Mouse (Mus musculus) midbrain, embryonic 15.5 days (tissue): ENCODE measurements around the gene Tmtc1. TPM values are rescaled to one million over a fixed set of nuclear protein-coding genes. Genes with fewer than 3 reads are reported as not detected.

Source experiments
- ATAC-seq: fragments of 200-750 bp; cut with Nextera tagmentation; replicated peaks from 2 replicates; pipeline ENCODE4 v1.8.0; 2017; ENCODE audit warnings: moderate TSS enrichment
- H3K27ac ChIP-seq: fragments of 300-500 bp; sonication (generic); 2 replicates; pipeline ENCODE4 v1.5.1; 2015; ENCODE audit warnings: mild to moderate bottlenecking, inconsistent platforms
- H3K27me3 ChIP-seq: fragments of 300-500 bp; sonication (generic); replicated peaks from 2 replicates; pipeline ENCODE4 v1.6.1; 2015; ENCODE audit warnings: inconsistent platforms
- H3K36me3 ChIP-seq: fragments of 300-500 bp; sonication (generic); replicated peaks from 2 replicates; pipeline ENCODE4 v1.6.1; 2015; ENCODE audit warnings: inconsistent platforms
- H3K4me1 ChIP-seq: fragments of 300-500 bp; sonication (generic); 2 replicates; pipeline ENCODE4 v1.6.1; 2015; ENCODE audit warnings: inconsistent platforms
- H3K4me2 ChIP-seq: fragments of 300-500 bp; sonication (generic); 2 replicates; pipeline ENCODE4 v1.6.1; 2015; ENCODE audit warnings: inconsistent platforms, mild to moderate bottlenecking, moderate library complexity
- H3K4me3 ChIP-seq: fragments of 300-500 bp; sonication (generic); 2 replicates; pipeline ENCODE4 v1.5.1; 2015; ENCODE audit warnings: mild to moderate bottlenecking, inconsistent platforms
- H3K9ac ChIP-seq: fragments of 300-500 bp; sonication (generic); 2 replicates; pipeline ENCODE4 v1.6.1; 2015; ENCODE audit warnings: mild to moderate bottlenecking, inconsistent platforms
- H3K9me3 ChIP-seq: fragments of 300-500 bp; sonication (generic); 2 replicates; pipeline ENCODE4 v1.6.1; 2016; ENCODE audit warnings: inconsistent platforms
- WGBS: fragments of 180-500 bp; shearing (Covaris S2); methylation state at CpG from one replicate; pipeline ENCODE4 v1.1.7; 2015; ENCODE audit warnings: mixed read lengths; 5-methylcytosine and 5-hydroxymethylcytosine counted together
- polyA plus RNA-seq: library from polyadenylated mRNA; unstranded; fragments of >200 nt; fragmentation: Nextera tagmentation; extraction: Ambion mirVana; gene quantifications from 2 replicates; pipeline ENCODE4 v1.2.1, GENCODE M21; 2015

Tmtc1 gene
- polyA plus RNA-seq = 2.1 and 2.3 TPM in 2 replicates

DNA sequence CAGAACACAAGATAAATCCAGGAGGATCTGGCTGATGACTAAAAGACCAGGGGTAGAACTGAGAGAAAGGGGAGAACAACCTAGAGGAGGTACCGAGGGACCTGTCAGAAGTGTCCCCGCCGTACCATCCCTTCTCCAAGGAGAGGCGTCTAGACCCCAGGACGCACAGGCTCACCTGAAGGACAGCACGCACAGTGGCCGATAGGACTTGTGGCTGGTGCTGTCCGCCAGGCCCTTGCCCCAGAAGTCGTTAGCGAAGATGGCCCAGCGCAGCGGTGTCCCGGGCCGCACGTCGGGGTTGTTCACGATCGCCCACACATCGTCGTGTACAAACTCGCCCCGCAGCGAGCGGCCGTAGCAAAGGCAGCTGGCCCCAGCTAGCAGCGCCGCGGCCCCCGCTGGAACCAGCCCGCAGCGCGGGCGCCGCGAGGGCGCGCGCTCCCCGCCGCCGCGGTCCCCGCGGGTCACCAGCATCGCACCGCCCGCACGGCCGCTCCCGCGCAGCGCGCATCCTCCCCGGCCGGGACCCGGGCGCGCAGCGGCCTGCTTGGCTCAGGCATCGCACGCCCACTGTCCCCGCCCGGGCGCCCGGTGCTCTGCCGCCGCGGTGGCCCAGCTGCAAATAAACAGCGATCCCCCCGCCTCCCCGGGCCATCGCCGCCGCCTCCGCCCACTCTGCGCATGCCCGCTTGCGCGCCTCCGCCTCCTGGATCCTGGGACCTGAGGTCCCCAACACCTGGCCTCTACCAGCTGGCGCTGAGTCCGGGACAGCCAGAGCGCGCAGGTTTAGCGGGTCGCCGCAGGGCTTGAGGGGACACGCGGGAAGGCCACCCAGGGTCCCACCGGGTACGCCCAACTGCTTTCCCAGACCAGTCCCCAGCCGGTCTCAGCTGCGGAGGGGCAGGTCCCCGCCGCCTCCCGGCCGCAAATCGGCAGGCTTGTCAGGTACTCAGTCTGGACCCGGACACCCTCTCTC lies at the start of gene Tmtc1:
TSS of gene Tmtc1 (minus strand) at position 664 of the 976 bp plus-strand sequence.
- Histone ChIP-seq H3K4me1 (peaks cover 30% of the 10 kb centered on the region), H3K9me3 (no peaks in the 10 kb centered on the region), H3K4me3 (peak within 1 kb of the TSS; percentile 76), H3K27me3 (peaks cover 17% of the 10 kb centered on the region; the same call in 1 of the 2 replicates), H3K9ac (peak within 1 kb of the TSS; percentile 62), H3K4me2 (peak within 1 kb of the TSS; percentile 83), H3K36me3 (no peaks in the 10 kb centered on the region), H3K27ac (peak within 1 kb of the TSS; percentile 76)
- WGBS = under 1% methylated on average over 97 of the region's 99 CpGs
- peak; percentile 86 for ATAC-seq

DNA sequence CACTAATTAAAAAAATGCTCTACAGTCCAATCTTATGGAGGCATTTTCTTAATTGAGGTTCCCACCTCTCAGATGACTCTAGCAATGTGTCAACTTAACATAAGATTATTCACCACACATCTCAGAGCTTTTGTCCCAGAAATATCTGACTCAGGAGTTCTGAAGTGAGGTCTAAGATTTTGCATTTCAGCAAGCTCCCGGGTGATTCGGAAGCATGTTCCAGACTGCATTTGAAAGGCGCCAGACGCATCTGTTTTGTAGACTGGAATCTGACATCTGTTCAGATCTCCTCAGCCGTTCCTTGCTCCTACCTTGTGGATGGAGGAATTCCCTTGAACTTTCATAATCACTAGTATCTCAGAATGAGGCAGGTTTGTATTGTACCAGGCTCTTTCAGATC lies 47.7 kb upstream of the Tmtc1 start:
- H3K9ac ChIP-seq = no peak overlapping the region
- H3K4me1 ChIP-seq = no peaks in the 10 kb centered on the region
- H3K4me2 ChIP-seq = no peak overlapping the region
- H3K4me3 ChIP-seq = no peak overlapping the region
- H3K9me3 ChIP-seq = no peaks in the 10 kb centered on the region
- 85% methylated on average over 5 of the region's 5 CpGs for WGBS
- no peaks in the 10 kb centered on the region for H3K36me3 ChIP-seq
- no peak overlapping the region for H3K27ac ChIP-seq
- no peaks in the 10 kb centered on the region for H3K27me3 ChIP-seq
- no peak for ATAC-seq

DNA sequence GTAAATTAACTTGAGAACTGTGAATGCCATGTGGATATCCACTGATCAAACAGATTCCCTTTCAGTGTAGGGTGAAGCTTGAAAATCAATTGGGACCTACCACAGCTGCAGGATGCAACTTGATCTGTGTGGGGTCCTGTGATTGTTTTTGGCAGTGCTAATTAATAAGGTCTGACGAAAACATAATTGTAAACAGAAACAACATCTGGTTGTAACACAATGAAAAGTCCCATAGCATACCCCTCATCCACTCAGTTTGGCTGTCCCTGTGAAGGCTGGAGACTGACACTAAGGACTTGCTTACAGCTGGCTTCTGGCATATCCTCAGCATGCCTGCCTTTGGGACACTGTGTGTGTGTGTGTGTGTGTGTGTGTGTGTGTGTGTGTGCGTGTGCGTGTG lies 42.6 kb upstream of the Tmtc1 start:
- WGBS = 83% methylated on average over 3 of the region's 3 CpGs

GRCm38 (mm10) chr6:148481894-148482293 lies 37.7 kb upstream of the Tmtc1 start:
- Histone ChIP-seq H3K4me3 (no peak overlapping the region), H3K27ac (no peak overlapping the region), H3K4me2 (no peak overlapping the region), H3K27me3 (no peaks in the 10 kb centered on the region), H3K36me3 (no peaks in the 10 kb centered on the region), H3K4me1 (no peaks in the 10 kb centered on the region), H3K9ac (no peak overlapping the region), H3K9me3 (no peaks in the 10 kb centered on the region)
- no peak for ATAC-seq

More for the DNA sequence above, 42.6 kb upstream of the Tmtc1 start:
- no peaks in the 10 kb centered on the region for H3K27me3 ChIP-seq
- H3K4me1 ChIP-seq = no peaks in the 10 kb centered on the region
- H3K36me3 ChIP-seq = no peaks in the 10 kb centered on the region
- no peak overlapping the region for H3K4me3 ChIP-seq
- no peak overlapping the region for H3K9ac ChIP-seq
- H3K27ac ChIP-seq = no peak overlapping the region
- no peak overlapping the region for H3K4me2 ChIP-seq
- H3K9me3 ChIP-seq = no peaks in the 10 kb centered on the region
- ATAC-seq = no peak

- Histone ChIP-seq H3K9me3 (no peaks in the 10 kb centered on the region), H3K27ac (no peak overlapping the region), H3K27me3 (no peaks in the 10 kb centered on the region), H3K4me3 (no peak overlapping the region), H3K4me2 (no peak overlapping the region), H3K4me1 (no peaks in the 10 kb centered on the region), H3K9ac (no peak overlapping the region), H3K36me3 (no peaks in the 10 kb centered on the region)
- ATAC-seq = 0 out of 2 replicates have a peak, but pooled peaks have one; percentile 37
- 52% methylated on average over 2 of the region's 2 CpGs for WGBS
Observed at GRCm38 (mm10) chr6:148479671-148480237, 35.6 kb upstream of the Tmtc1 start.

DNA sequence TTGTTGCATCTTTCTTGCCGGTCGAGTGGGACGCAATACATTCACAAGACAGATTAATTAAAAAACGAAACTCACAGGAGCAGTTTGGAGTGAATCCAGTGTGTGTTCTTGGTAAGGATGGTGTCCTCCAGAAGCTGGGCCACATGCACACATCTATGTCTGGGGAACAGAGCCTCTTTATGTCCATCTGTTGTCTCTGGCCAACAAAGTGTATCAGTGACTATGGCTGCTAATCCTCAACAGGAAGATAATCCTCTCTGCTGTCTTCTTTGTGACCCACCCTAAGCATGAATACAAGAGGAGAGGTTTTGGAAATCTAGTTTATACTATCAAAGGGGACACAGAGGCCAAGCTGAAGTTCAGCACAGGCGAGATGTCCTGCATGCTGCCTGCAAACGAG lies 34.2 kb upstream of the Tmtc1 start:
- no peak overlapping the region for H3K27ac ChIP-seq
- no peak overlapping the region for H3K4me3 ChIP-seq
- no peaks in the 10 kb centered on the region for H3K27me3 ChIP-seq
- H3K4me2 ChIP-seq = no peak overlapping the region
- H3K36me3 ChIP-seq = no peaks in the 10 kb centered on the region
- no peak for ATAC-seq
- 38% methylated on average over 6 of the region's 6 CpGs for WGBS
- H3K9me3 ChIP-seq = no peaks in the 10 kb centered on the region
- no peak overlapping the region for H3K9ac ChIP-seq
- H3K4me1 ChIP-seq = no peaks in the 10 kb centered on the region

GRCm38 (mm10) chr6:148472289-148472688 lies 28.1 kb upstream of the Tmtc1 start:
- Histone ChIP-seq H3K27ac (no peak overlapping the region), H3K4me2 (no peak overlapping the region), H3K9me3 (no peaks in the 10 kb centered on the region), H3K9ac (no peak overlapping the region), H3K36me3 (no peaks in the 10 kb centered on the region), H3K4me1 (no peaks in the 10 kb centered on the region), H3K27me3 (no peaks in the 10 kb centered on the region), H3K4me3 (no peak overlapping the region)
- ATAC-seq = no peak
- WGBS = 93% methylated on average over 3 of the region's 3 CpGs

GRCm38 (mm10) chr6:148467924-148468389 lies 23.8 kb upstream of the Tmtc1 start:
- Histone ChIP-seq H3K36me3 (no peaks in the 10 kb centered on the region), H3K9me3 (no peaks in the 10 kb centered on the region), H3K4me2 (no peak overlapping the region), H3K4me3 (no peak overlapping the region), H3K9ac (no peak overlapping the region), H3K27ac (no peak overlapping the region), H3K4me1 (no peaks in the 10 kb centered on the region), H3K27me3 (no peaks in the 10 kb centered on the region)
- peak; percentile 48; the same call in 1 of the 2 replicates for ATAC-seq
- 71% methylated on average over 2 of the region's 2 CpGs for WGBS

DNA sequence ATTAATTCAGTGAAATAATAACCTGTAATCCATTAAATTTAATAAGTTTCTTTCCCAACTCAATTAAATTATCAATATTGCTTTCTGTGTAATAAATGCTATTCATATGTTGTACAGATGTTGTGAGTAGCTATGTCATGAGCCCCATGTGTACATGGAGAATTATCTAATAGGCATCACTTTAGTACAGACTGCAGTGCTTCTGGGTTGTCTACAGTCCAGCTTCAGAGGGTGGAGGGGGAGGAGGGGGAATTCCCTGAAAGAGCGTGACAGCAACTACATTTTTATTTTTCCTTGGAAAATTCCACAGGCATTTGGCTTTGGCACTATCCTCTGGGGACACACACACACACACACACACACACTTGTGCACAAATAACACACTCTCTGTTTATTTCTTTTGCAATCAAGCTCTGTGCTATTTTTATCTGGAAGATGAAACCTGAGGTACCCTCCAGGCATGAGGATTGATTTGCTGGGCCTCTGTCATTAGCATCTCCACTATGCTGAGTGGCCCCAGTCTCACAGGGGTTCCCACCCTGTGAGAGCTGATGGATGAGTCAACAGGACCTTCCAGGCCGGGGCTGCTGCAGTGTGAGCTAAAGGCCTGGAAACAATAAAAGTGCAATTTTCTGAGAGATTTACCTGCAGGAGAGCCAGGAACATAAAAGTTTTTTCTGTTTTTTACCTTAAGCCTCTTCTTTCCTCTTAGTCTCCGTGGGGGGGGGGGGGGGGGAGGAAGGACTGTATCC lies 23.2 kb upstream of the Tmtc1 start:
- H3K9ac ChIP-seq = no peak overlapping the region
- no peak overlapping the region for H3K4me2 ChIP-seq
- no peak overlapping the region for H3K27ac ChIP-seq
- no peaks in the 10 kb centered on the region for H3K9me3 ChIP-seq
- WGBS = 36% methylated on average over 3 of the region's 3 CpGs
- no peak overlapping the region for H3K4me3 ChIP-seq
- H3K4me1 ChIP-seq = no peaks in the 10 kb centered on the region
- no peaks in the 10 kb centered on the region for H3K36me3 ChIP-seq
- H3K27me3 ChIP-seq = no peaks in the 10 kb centered on the region
- 0 out of 2 replicates have a peak, but pooled peaks have one; percentile 56 for ATAC-seq

- 77% methylated on average over 3 of the region's 3 CpGs for WGBS
- H3K27me3 ChIP-seq = no peaks in the 10 kb centered on the region
- no peaks in the 10 kb centered on the region; the same call in 1 of the 2 replicates for H3K4me1 ChIP-seq
- no peaks in the 10 kb centered on the region for H3K36me3 ChIP-seq
- ATAC-seq = no peak
- no peak overlapping the region for H3K9ac ChIP-seq
- no peak overlapping the region for H3K4me2 ChIP-seq
- H3K4me3 ChIP-seq = no peak overlapping the region
- no peaks in the 10 kb centered on the region for H3K9me3 ChIP-seq
- H3K27ac ChIP-seq = no peak overlapping the region
Observed at GRCm38 (mm10) chr6:148459636-148460035, 15.4 kb upstream of the Tmtc1 start.

- Histone ChIP-seq H3K4me1 (no peaks in the 10 kb centered on the region; the same call in 1 of the 2 replicates), H3K9ac (no peak overlapping the region), H3K4me3 (no peak overlapping the region), H3K27me3 (no peaks in the 10 kb centered on the region), H3K27ac (no peak overlapping the region), H3K4me2 (no peak overlapping the region), H3K9me3 (no peaks in the 10 kb centered on the region), H3K36me3 (no peaks in the 10 kb centered on the region)
- 76% methylated on average over 4 of the region's 4 CpGs for WGBS
- no peak for ATAC-seq
Observed at GRCm38 (mm10) chr6:148455470-148455869, 11.3 kb upstream of the Tmtc1 start.

DNA sequence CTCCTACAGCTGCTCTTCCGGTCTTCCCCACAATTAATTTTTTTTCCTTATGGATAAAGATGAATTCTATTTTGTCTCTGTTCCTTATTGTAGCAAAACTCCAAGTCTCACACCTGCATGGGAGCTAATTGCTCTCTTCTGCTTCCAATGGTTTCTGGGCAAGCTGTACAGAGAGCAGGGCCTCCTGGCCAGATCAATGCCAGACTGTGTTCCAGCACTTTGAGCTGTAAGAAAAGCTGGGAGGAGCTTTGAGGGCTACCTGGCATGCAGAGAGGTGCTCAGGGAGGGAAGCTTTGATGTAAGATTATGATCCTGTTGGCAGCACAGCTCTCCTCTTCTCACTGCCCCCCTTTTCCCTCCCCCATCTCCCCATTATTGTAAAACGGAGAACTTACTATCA lies 10.6 kb upstream of the Tmtc1 start:
- no peaks in the 10 kb centered on the region; the same call in 1 of the 2 replicates for H3K4me1 ChIP-seq
- no peak overlapping the region for H3K4me3 ChIP-seq
- WGBS = 61% methylated on average over 2 of the region's 2 CpGs
- H3K27ac ChIP-seq = no peak overlapping the region
- no peaks in the 10 kb centered on the region for H3K9me3 ChIP-seq
- H3K27me3 ChIP-seq = no peaks in the 10 kb centered on the region
- no peak overlapping the region for H3K4me2 ChIP-seq
- H3K36me3 ChIP-seq = no peaks in the 10 kb centered on the region
- peak; percentile 60; the same call in 1 of the 2 replicates for ATAC-seq
- H3K9ac ChIP-seq = no peak overlapping the region
